Mouse (Mus musculus) cerebellum, adult 8-10 months (tissue): Measurements from ENCODE around the gene Anks1.
A peak's percentile ranks its signal among the peaks of the same experiment; 100 is the strongest.

Experiments used
- DNase-seq: peaks from one replicate; pipeline ENCODE4 v3.0.0; 2022

Gene Anks1

DNA sequence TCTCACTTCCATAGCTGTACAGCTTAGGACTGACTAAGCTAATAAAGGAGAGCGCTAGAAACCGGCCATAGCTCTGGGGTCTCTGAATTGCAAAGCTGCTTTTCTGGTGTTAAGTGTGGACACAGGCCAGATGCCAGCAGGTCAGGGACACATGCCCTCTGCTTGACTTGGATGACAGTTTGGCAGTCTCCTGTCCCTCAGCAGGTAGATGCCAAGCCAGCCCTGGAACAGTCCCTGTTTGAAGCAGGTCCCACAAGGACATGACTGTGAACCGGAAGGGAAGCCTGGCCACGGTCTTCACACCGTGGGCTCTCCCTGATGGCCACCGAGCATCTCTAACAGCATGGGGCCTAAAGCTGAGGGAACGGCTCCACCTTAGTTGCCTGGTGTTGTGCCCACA lies 153.6 kb downstream of the Anks1 start:
- no peak for DNase-seq

- DNase-seq, result no peak
Observed at GRCm38 (mm10) chr17:28063163-28063562, 154.1 kb downstream of the Anks1 start.

GRCm38 (mm10) chr17:28067303-28067702 lies 158.2 kb downstream of the Anks1 start:
- DNase-seq, result no peak

- no peak for DNase-seq
Observed at GRCm38 (mm10) chr17:28069446-28069845, 160.3 kb downstream of the Anks1 start.

DNA sequence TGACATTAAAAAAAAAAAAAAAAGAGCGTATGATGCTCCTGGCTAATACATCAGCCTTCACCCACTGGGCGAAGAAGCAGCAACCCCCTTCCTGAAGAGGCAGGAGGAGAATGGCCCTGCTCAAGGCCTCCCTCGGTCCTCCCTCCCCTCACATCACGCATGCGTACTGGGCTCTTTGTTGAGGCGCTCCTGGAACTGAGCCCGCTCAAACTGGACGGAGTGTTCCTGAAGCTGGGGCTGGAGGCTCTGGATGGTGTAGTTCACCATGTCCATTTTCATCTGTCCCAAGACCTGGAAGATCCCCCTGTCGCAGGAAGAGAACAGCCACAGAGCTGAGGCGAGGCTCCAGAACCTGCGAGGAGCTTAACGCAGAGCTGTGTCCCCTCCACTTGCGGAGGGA lies 161.2 kb downstream of the Anks1 start:
- DNase-seq, result no peak

DNA sequence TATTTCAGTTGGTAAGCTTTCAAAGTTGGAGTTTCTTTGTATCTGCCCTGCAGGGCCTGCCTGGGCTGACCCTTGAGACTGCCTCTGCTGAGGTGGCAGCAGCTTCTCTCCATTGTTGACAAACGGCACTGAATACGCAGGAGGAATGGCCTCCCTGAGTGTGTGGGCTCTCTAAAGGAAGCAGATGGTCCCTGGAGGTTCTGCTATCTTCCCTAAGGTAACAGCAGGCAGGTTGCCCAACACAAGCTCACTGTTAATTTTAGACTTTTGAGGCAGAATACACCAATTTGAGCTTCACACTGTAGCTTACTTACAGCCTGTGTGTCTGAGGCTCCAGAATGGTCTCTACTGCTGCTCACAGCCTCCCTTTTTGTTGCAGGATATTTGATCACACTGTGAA lies 163.6 kb downstream of the Anks1 start:
- DNase-seq, result no peak

- no peak for DNase-seq
Observed at GRCm38 (mm10) chr17:28074486-28074885, 165.4 kb downstream of the Anks1 start.

GRCm38 (mm10) chr17:28078028-28078427 lies 168.9 kb downstream of the Anks1 start:
- no peak for DNase-seq

- peak; percentile 77 for DNase-seq
Observed at GRCm38 (mm10) chr17:28079618-28080017, 170.5 kb downstream of the Anks1 start.

- no peak for DNase-seq
Observed at GRCm38 (mm10) chr17:28080045-28080816, 171.1 kb downstream of the Anks1 start, which contains the start of gene Tcp11. Tcp11 (minus strand) TSS chr17:28080639.

DNA sequence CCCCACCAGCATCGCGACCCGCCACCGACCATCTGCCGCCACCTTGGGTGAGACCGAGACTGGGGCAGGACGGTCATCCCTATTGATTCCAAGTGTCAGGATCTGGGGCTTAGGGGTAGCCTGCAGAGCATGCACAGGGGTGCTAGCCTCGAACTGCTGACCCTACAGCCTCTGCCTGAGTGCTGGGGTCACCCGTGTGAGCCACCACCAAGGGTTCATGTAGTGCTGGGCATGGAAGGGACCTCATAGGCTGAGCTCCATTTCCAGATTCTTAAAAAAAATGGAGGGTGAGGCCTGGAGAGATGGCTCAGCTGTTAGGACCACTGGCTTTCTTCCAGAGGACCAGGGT lies 171.7 kb downstream of the Anks1 start:
- DNase-seq, result no peak

GRCm38 (mm10) chr17:28081385-28081784 lies 172.3 kb downstream of the Anks1 start:
- peak; percentile 39 for DNase-seq

DNA sequence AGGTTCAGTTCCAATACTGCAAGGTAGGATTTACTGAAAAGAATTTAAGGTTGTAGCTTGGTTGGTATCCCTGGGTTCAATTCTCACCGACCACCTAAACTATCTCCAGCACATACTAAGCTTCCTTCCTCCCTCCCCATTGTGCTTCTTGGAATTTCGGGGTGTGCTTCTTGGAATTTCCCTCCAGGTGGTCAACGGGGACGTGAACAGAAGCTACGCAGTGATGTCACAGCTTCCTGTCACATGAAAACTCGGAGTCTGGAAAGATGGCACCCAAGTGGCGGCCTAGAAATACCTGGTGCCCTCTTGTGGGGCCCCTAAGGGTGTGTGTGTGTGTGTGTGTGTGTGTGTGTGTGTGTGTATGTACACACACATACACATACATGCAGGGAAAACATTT lies 172.8 kb downstream of the Anks1 start:
- DNase-seq, result no peak

GRCm38 (mm10) chr17:28082863-28083262 lies 173.8 kb downstream of the Anks1 start:
- no peak for DNase-seq

- no peak for DNase-seq
Observed at GRCm38 (mm10) chr17:28084395-28084905, 175.3 kb downstream of the Anks1 start.

- DNase-seq, result peak; percentile 82
Observed at GRCm38 (mm10) chr17:28084964-28085363, 175.9 kb downstream of the Anks1 start.

DNA sequence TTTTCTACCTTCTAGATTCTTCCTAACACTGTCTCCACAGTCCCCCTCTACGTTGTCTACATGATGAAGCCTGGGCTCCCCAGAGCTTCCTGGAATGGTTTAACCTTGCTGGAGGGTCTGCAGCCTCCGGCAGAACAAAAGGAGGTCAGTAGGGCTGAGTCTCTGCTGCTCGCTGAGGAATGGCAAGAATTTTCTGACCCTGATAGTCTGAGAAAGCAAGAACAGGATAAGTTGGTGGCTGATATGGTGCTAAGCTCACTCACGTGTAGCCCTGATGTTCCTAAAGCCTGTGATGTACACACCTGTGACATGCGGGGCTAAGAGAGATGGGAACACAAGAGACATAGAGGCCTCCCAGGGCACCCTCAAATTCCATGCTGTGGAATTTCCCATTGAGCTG lies 178.3 kb downstream of the Anks1 start:
- DNase-seq, result no peak

DNA sequence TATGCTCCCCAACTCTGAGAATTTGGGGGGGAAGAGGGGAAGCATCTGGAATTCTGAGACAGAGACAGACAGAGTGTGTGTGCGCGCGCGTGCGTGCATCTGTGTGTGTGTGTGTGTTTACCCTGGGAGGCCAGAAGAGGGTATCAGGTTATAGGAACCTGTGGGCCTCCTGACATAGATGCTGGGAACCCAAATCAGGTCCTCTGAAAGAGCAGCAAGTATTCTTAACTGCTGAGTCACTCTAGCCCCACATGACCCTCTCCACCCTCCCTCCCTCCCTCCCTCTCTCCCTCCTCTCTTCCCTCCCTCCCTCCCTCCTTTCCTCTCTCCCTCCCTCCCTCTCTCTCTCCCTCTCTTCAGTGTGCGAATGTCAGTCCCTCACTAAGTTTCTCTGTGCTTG lies 179.6 kb downstream of the Anks1 start:
- DNase-seq, result no peak

GRCm38 (mm10) chr17:28092297-28092696 lies 183.2 kb downstream of the Anks1 start:
- DNase-seq, result no peak

DNA sequence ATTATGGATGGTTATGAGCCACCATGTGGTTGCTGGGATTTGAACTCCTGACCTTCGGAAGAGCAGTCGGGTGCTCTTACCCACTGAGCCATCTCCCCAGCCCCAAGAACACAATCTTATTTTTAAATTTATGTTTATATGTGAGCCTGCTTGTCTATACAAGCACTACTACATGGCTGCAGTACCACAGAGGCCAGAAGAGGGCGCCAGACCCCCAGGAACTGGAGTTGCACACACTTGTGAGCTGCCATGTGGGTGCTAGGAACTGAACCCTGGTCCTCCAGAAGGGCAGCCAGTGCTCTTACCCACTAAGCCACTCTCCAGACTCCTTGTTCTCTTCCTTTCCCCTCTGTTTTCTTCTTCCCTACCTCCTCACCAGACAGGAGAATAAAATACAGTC lies 184.7 kb downstream of the Anks1 start:
- no peak for DNase-seq

DNA sequence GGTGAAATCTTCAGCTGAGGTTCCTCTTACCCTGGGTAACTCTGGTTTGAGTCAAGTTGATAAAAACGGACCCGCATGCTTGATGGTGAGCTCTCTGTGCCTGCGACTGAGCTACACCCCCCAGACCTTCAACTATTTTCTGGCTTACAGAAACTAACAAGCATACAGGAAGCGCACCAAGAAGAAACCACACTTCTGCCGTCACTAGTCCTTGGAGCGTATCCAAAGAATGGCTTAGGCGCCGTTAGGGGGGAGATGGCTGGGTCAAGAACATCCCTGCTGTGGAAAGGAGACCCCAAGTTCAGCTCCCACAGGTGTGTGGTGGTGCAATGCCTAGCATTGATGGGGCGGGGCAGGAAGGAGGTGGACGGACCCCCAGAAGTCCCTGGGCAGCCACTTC lies 187.3 kb downstream of the Anks1 start:
- no peak for DNase-seq

DNA sequence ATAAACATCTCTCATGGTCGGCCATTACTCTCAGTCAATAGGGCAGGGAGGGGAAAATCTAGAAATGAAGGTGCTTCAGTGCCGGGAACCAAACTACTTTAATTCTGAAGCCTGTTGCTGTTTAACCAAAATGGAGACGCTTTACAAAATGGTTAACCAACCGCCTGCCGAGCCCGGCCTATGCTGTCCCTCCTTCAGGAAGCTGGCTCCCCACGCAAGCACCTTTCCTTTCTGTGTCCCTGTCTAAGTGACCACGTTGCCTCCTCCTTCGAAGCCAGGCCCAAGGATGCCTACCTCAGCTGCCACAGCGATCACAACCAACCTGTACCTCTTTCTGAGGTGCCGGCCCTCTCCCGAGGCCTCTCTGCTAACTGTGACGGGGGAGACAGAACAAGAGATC lies 188.2 kb downstream of the Anks1 start:
- no peak for DNase-seq

- no peak for DNase-seq
Observed at GRCm38 (mm10) chr17:28099086-28099485, 190.0 kb downstream of the Anks1 start.

DNA sequence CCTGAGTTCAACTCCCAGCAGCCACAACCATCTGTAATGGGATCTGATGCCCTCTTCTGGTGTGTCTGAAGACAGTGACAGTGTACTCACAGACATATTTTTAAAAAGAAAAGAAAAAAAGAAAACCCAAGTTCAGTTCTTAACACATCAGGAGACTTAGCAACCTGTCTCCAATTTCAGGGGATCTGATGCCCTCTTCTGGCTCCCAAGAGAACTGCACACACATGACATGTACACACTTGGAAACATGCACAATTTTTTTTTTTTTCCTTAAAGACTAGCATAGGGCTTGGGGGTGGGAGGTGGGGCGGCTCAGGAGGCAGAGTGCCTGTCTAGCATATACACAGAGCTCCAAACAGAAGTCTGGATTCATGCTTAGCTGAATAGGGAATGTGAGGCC lies 191.6 kb downstream of the Anks1 start:
- DNase-seq, result no peak

DNA sequence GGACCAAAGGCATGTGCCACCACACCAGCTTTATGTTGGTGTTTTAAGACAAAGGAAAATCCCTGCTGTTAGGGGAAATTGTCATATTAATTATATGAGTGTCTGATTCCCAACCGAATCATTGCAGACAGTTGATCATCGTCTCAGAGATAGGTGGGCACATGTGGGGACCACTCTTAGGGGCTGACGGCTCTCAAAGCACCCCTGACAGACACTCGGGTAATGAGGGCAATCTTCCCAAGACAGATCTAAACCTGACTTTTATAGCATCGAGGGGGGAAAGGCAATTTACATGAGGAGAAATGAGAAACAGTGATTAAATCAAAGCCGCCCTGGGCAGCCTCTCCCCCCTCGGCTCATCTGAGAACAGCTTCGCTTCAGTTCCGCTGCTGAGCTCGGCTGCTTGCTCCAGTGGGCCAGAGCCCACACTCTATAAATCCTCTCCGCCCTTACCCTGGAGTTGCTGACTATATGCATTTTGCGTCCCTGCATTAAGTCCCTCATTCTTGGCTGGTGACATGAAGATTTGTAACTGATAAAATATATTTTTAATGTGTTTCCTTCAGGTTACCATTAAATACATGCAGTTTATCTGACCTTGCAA lies 192.3 kb downstream of the Anks1 start:
- DNase-seq, result no peak
